Mouse (Mus musculus): ENCODE data around the gene Colq. TPM values are rescaled to one million over a fixed set of nuclear protein-coding genes. Genes with fewer than 3 reads are reported as not detected.
A peak's percentile ranks its signal among the peaks of the same experiment; 100 is the strongest.

Gene Colq
- polyA plus RNA-seq, 1 experiment = not detected

GRCm38 (mm10) chr14:31473297-31473696 lies 117.8 kb downstream of the Colq start:
- Histone ChIP-seq H3K27me3 (ENCODE audit: control insufficient read depth, insufficient read depth, low read length, poor library complexity, severe bottlenecking) (no peaks in the 10 kb centered on the region), H3K4me1 (ENCODE audit: control insufficient read depth, insufficient read depth, low read length) (no peaks in the 10 kb centered on the region), H3K36me3 (ENCODE audit: control insufficient read depth, insufficient read depth, low read length, poor library complexity, severe bottlenecking) (no peaks in the 10 kb centered on the region), H3K27ac (ENCODE audit: insufficient read depth, low read length) (no peak overlapping the region), H3K9ac (ENCODE audit: low read depth, poor library complexity, severe bottlenecking) (no peak overlapping the region), H3K9me3 (replicated peaks; ENCODE audit: control insufficient read depth, insufficient read depth, low read length, poor library complexity, severe bottlenecking) (no peaks in the 10 kb centered on the region), H3K4me3 (ENCODE audit: low read depth, low read length) (no peak overlapping the region)
- TF ChIP-seq EP300 (IDR thresholded peaks at IDR 0.05; ENCODE audit: insufficient read depth, low read depth, low read length) (no peak), CTCF (IDR thresholded peaks at IDR 0.05; ENCODE audit: low read depth, low read length) (peak; percentile 53)

Other genes starting within 250 kb of the Colq start
- 8.6 TPM in 2 replicates for gene Sh3bp5, start 155.3 kb downstream of the Colq start, polyA plus RNA-seq (2011; ENCODE audit: insufficient read depth, insufficient read length, low read depth, missing spikeins)
- gene Eaf1, start 96.9 kb downstream of the Colq start, polyA plus RNA-seq (2011; ENCODE audit: insufficient read depth, insufficient read length, low read depth, missing spikeins) = 42.5 and 46.1 TPM in 2 replicates
- 82.0 and 93.4 TPM in 2 replicates for gene Mettl6, start 96.3 kb downstream of the Colq start, polyA plus RNA-seq (2011; ENCODE audit: insufficient read depth, insufficient read length, low read depth, missing spikeins)
- not detected in 2 replicates for gene Gm49387, start 49.5 kb upstream of the Colq start, polyA plus RNA-seq (2011; ENCODE audit: insufficient read depth, insufficient read length, low read depth, missing spikeins)
- 6.8 and 7.0 TPM in 2 replicates for gene Btd, start 49.7 kb upstream of the Colq start, polyA plus RNA-seq (2011; ENCODE audit: insufficient read depth, insufficient read length, low read depth, missing spikeins)
- 20.9 and 26.0 TPM in 2 replicates for gene Hacl1, start 49.9 kb upstream of the Colq start, polyA plus RNA-seq (2011; ENCODE audit: insufficient read depth, insufficient read length, low read depth, missing spikeins)
- gene Ankrd28, start 239.3 kb upstream of the Colq start, polyA plus RNA-seq (2011; ENCODE audit: insufficient read depth, insufficient read length, low read depth, missing spikeins) = 83.6 and 104 TPM in 2 replicates

Measured in ES-Bruce4 (cell line).